Mouse (Mus musculus) stomach, embryonic 15.5 days (tissue): ENCODE measurements around the gene Scgb1b19. TPM values are rescaled to one million over a fixed set of nuclear protein-coding genes. Genes with fewer than 3 reads are reported as not detected.
"Not testable (repeated sequence)": the region's sequence is repeated elsewhere in the genome, so short reads cannot be mapped to it uniquely, and the experiment has no call there.

Experiments
- ATAC-seq: fragments of 200-750 bp; cut with Nextera tagmentation; 2 replicates; pipeline ENCODE4 v1.8.0; 2017; ENCODE audit warnings: low read depth, moderate number of reproducible peaks, moderate TSS enrichment; ENCODE audit not compliant: insufficient read depth, low FRiP score
- H3K27ac ChIP-seq: fragments of 300-500 bp; sonication (generic); 2 replicates; pipeline ENCODE4 v1.5.1; 2015; ENCODE audit warnings: mild to moderate bottlenecking, inconsistent platforms
- H3K27me3 ChIP-seq: fragments of 300-500 bp; sonication (generic); replicated peaks from 2 replicates; pipeline ENCODE4 v1.6.1; 2015; ENCODE audit warnings: inconsistent platforms
- H3K36me3 ChIP-seq: fragments of 300-500 bp; sonication (generic); 2 replicates; pipeline ENCODE4 v1.6.1; 2015; ENCODE audit warnings: inconsistent platforms
- H3K4me1 ChIP-seq: fragments of 300-500 bp; sonication (generic); 2 replicates; pipeline ENCODE4 v1.6.1; 2015; ENCODE audit warnings: inconsistent platforms
- H3K4me2 ChIP-seq: fragments of 300-500 bp; sonication (generic); 2 replicates; pipeline ENCODE4 v1.6.1; 2015; ENCODE audit warnings: mild to moderate bottlenecking, inconsistent platforms
- H3K4me3 ChIP-seq: fragments of 300-500 bp; sonication (generic); replicated peaks from 2 replicates; pipeline ENCODE4 v1.5.1; 2015; ENCODE audit warnings: inconsistent platforms
- H3K9ac ChIP-seq: fragments of 300-500 bp; sonication (generic); 2 replicates; pipeline ENCODE4 v1.6.1; 2015; ENCODE audit warnings: inconsistent platforms
- H3K9me3 ChIP-seq: fragments of 300-500 bp; sonication (generic); 2 replicates; pipeline ENCODE4 v1.6.1; 2016; ENCODE audit warnings: inconsistent platforms
- WGBS: fragments of 180-500 bp; shearing (Covaris S2); methylation state at CpG from one replicate; pipeline ENCODE4 v1.1.7; 2015; 5-methylcytosine and 5-hydroxymethylcytosine counted together
- polyA plus RNA-seq: library from polyadenylated mRNA; unstranded; fragments of >200 nt; fragmentation: Nextera tagmentation; extraction: Ambion mirVana; gene quantifications from 2 replicates; pipeline ENCODE4 v1.2.1, GENCODE M21; 2015

Scgb1b19 gene
- polyA plus RNA-seq, result not detected in 2 replicates

DNA sequence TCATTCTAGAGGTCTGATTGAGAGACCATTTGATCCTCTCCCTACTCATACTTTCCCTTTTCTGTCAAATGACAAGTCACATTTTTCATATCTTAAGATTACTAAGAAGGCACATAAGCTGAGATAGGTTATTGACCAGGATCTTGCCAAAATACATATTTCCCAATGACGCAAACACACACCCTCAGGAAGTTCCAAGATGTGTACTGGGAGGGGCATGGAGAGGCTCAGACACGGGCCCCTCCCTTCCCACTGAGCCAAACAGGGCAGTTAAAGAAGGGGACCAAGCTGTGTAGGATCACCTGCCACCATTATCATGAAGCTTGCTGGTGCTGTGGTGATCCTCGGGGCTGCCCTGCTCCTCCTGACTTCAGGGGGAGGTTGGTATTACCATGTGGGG is at the start of gene Scgb1b19:
Gene Scgb1b19 (plus strand): TSS at position 301 of the 400 bp plus-strand sequence.
- not testable (repeated sequence) for H3K4me1 ChIP-seq, H3K27me3 ChIP-seq, ATAC-seq, H3K9ac ChIP-seq, H3K4me3 ChIP-seq, H3K4me2 ChIP-seq, H3K9me3 ChIP-seq, H3K27ac ChIP-seq, H3K36me3 ChIP-seq
- 72% methylated on average over 3 of the region's 3 CpGs for WGBS

DNA sequence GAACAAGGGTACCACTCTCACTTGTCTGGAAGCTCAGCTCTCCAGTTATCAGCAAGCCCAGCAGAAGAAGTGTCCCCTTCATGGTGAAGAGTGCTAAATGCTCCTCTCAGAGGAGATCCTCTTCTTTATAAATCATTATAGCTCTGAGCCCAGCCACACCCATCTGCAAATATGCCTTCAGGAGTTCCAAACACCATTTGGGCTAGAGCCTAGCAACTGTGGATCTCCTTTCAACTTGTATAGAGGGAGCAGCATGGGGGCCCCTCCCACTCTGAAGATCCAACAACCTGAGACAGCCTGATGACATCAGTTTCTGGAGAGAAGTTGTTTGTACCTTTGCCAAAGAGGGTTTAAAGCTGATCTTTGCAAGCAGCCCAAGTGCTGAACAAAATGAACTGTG is 6.9 kb upstream of the Scgb1b19 start, which contains the start of gene Scgb2b19:
Gene Scgb2b19 (minus strand): TSS at position 101 of the 400 bp plus-strand sequence.
- H3K4me1 ChIP-seq, ATAC-seq, H3K9ac ChIP-seq, H3K4me2 ChIP-seq, H3K36me3 ChIP-seq, H3K9me3 ChIP-seq, H3K27me3 ChIP-seq, H3K27ac ChIP-seq, H3K4me3 ChIP-seq: not testable (repeated sequence)

Other genes with a start within 250 kb of the Scgb1b19 start
- gene Scgb2b17, start 230.7 kb upstream of the Scgb1b19 start, polyA plus RNA-seq, result not detected in 2 replicates
- gene Scgb1b17, start 223.8 kb upstream of the Scgb1b19 start, polyA plus RNA-seq, result not detected in 2 replicates
- not detected in 2 replicates for gene Scgb2b18, start 113.4 kb upstream of the Scgb1b19 start, polyA plus RNA-seq
- not detected in 2 replicates for gene Scgb1b18, start 101.7 kb upstream of the Scgb1b19 start, polyA plus RNA-seq
- gene Scgb2b19, start 7.0 kb upstream of the Scgb1b19 start, polyA plus RNA-seq, result not detected in 2 replicates
- not detected in 2 replicates for gene Scgb2b20, start 79.0 kb downstream of the Scgb1b19 start, polyA plus RNA-seq
- not detected in 2 replicates for gene Scgb1b20, start 85.9 kb downstream of the Scgb1b19 start, polyA plus RNA-seq
- not detected in 2 replicates for gene Scgb2b21, start 233.2 kb downstream of the Scgb1b19 start, polyA plus RNA-seq